Mouse (Mus musculus) limb, embryonic 11.5 days (tissue): ENCODE results near the gene Kirrel3. TPM values are rescaled to one million over a fixed set of nuclear protein-coding genes. Genes with fewer than 3 reads are reported as not detected.

ENCODE experiments used
- ATAC-seq: fragments of 200-750 bp; cut with Nextera tagmentation; 2 replicates; pipeline ENCODE4 v1.8.0; 2017; ENCODE audit warnings: low read depth; ENCODE audit not compliant: insufficient number of reproducible peaks, low FRiP score, low TSS enrichment
- DNase-seq: peaks from one replicate; pipeline ENCODE4 v3.0.0-alpha.2; 2015; ENCODE audit warnings: low spot score
- H3K27ac ChIP-seq: fragments of 300-500 bp; sonication (generic); replicated peaks from 2 replicates; pipeline ENCODE4 v1.5.1; 2014; ENCODE audit warnings: low read depth, mild to moderate bottlenecking, low read length
- H3K27me3 ChIP-seq: fragments of 300-500 bp; sonication (generic); 2 replicates; pipeline ENCODE4 v1.6.1; 2014; ENCODE audit warnings: mild to moderate bottlenecking, low read length, mixed read lengths; ENCODE audit not compliant: control insufficient read depth, insufficient read depth
- H3K36me3 ChIP-seq: fragments of 300-500 bp; sonication (generic); 2 replicates; pipeline ENCODE4 v1.6.1; 2014; ENCODE audit warnings: mild to moderate bottlenecking, low read length, moderate library complexity, mixed read lengths; ENCODE audit not compliant: control insufficient read depth, insufficient read depth
- H3K4me1 ChIP-seq: fragments of 300-500 bp; sonication (generic); 2 replicates; pipeline ENCODE4 v1.6.1; 2014; ENCODE audit warnings: low read length, mixed read lengths; ENCODE audit not compliant: control insufficient read depth, insufficient read depth
- H3K4me2 ChIP-seq: fragments of 300-500 bp; sonication (generic); 2 replicates; pipeline ENCODE4 v1.6.1; 2014; ENCODE audit warnings: low read depth, mild to moderate bottlenecking, moderate library complexity; ENCODE audit not compliant: severe bottlenecking
- H3K4me3 ChIP-seq: fragments of 300-500 bp; sonication (generic); 2 replicates; pipeline ENCODE4 v1.5.1; 2014; ENCODE audit warnings: low read depth, low read length
- H3K9ac ChIP-seq: fragments of 300-500 bp; sonication (generic); 2 replicates; pipeline ENCODE4 v1.6.1; 2014; ENCODE audit warnings: mild to moderate bottlenecking, low read length
- H3K9me3 ChIP-seq: fragments of 300-500 bp; sonication (generic); 2 replicates; pipeline ENCODE4 v1.6.1; 2016; ENCODE audit warnings: low read length; ENCODE audit not compliant: control insufficient read depth
- WGBS: fragments of 180-500 bp; shearing (Covaris S2); extraction: QIAGEN DNeasy Blood & Tissue Kit; methylation state at CpG from one replicate; pipeline ENCODE4 v1.1.7; 2014; 5-methylcytosine and 5-hydroxymethylcytosine counted together
- polyA plus RNA-seq: library from polyadenylated mRNA; unstranded; fragments of >200 nt; fragmentation: Nextera tagmentation; extraction: Ambion mirVana; gene quantifications from 2 replicates; pipeline ENCODE4 v1.2.1, GENCODE M21; 2014

Gene Kirrel3
- polyA plus RNA-seq, 1 experiment from 2014 or later: 2.6 TPM

- H3K4me3 ChIP-seq: no peak overlapping the region
- no peaks in the 10 kb centered on the region for H3K36me3 ChIP-seq
- no peaks in the 10 kb centered on the region; the same call in 1 of the 2 replicates for H3K4me1 ChIP-seq
- H3K9me3 ChIP-seq: no peaks in the 10 kb centered on the region
- 44% methylated on average over 1 of the region's 1 CpGs for WGBS
- no peak overlapping the region for H3K27ac ChIP-seq
- H3K27me3 ChIP-seq: no peaks in the 10 kb centered on the region
- no peak overlapping the region for H3K9ac ChIP-seq
- DNase-seq: no peak
- no peak overlapping the region for H3K4me2 ChIP-seq
- no peak for ATAC-seq
Measured at GRCm38 (mm10) chr9:34846440-34846839, 360.7 kb downstream of the Kirrel3 start.

- WGBS: 54% methylated on average over 5 of the region's 5 CpGs
- no peak for ATAC-seq
- DNase-seq: peak; percentile 51
Measured at GRCm38 (mm10) chr9:34847664-34848063, 362.0 kb downstream of the Kirrel3 start.

GRCm38 (mm10) chr9:34851136-34851535 lies 365.4 kb downstream of the Kirrel3 start:
- ATAC-seq (no peak), DNase-seq (no peak)
- Histone ChIP-seq H3K4me3 (no peak overlapping the region), H3K9me3 (no peaks in the 10 kb centered on the region), H3K9ac (no peak overlapping the region), H3K36me3 (no peaks in the 10 kb centered on the region), H3K27me3 (no peaks in the 10 kb centered on the region), H3K27ac (no peak overlapping the region), H3K4me1 (no peaks in the 10 kb centered on the region), H3K4me2 (no peak overlapping the region)
- 88% methylated on average over 4 of the region's 4 CpGs for WGBS

More at GRCm38 (mm10) chr9:34847664-34848063, 362.0 kb downstream of the Kirrel3 start:
- no peak overlapping the region for H3K4me2 ChIP-seq
- H3K9ac ChIP-seq: no peak overlapping the region
- H3K27ac ChIP-seq: no peak overlapping the region
- no peaks in the 10 kb centered on the region for H3K36me3 ChIP-seq
- no peaks in the 10 kb centered on the region for H3K27me3 ChIP-seq
- no peaks in the 10 kb centered on the region for H3K4me1 ChIP-seq
- H3K9me3 ChIP-seq: no peaks in the 10 kb centered on the region
- no peak overlapping the region for H3K4me3 ChIP-seq

GRCm38 (mm10) chr9:34857575-34857974 lies 371.9 kb downstream of the Kirrel3 start:
- DNase-seq (peak; percentile 51), ATAC-seq (no peak)
- Histone ChIP-seq H3K4me1 (no peaks in the 10 kb centered on the region), H3K4me3 (no peak overlapping the region), H3K9ac (no peak overlapping the region), H3K9me3 (no peaks in the 10 kb centered on the region), H3K27me3 (no peaks in the 10 kb centered on the region), H3K36me3 (no peaks in the 10 kb centered on the region), H3K27ac (no peak overlapping the region), H3K4me2 (no peak overlapping the region)
- WGBS: 60% methylated on average over 9 of the region's 9 CpGs

- no peak for DNase-seq
- no peak overlapping the region for H3K4me3 ChIP-seq
- WGBS: 90% methylated on average over 10 of the region's 10 CpGs
- no peaks in the 10 kb centered on the region for H3K36me3 ChIP-seq
- H3K27ac ChIP-seq: no peak overlapping the region
- no peaks in the 10 kb centered on the region for H3K4me1 ChIP-seq
- H3K9me3 ChIP-seq: no peaks in the 10 kb centered on the region
- H3K9ac ChIP-seq: no peak overlapping the region
- H3K4me2 ChIP-seq: no peak overlapping the region
- no peak for ATAC-seq
- no peaks in the 10 kb centered on the region for H3K27me3 ChIP-seq
Measured at GRCm38 (mm10) chr9:34858071-34858470, 372.4 kb downstream of the Kirrel3 start.

- Histone ChIP-seq H3K4me2 (no peak overlapping the region), H3K4me1 (no peaks in the 10 kb centered on the region), H3K36me3 (no peaks in the 10 kb centered on the region), H3K9me3 (no peaks in the 10 kb centered on the region), H3K9ac (no peak overlapping the region), H3K27ac (no peak overlapping the region), H3K4me3 (no peak overlapping the region), H3K27me3 (no peaks in the 10 kb centered on the region)
- DNase-seq (no peak), ATAC-seq (no peak)
- 20% methylated on average over 4 of the region's 4 CpGs for WGBS
Measured at GRCm38 (mm10) chr9:34860934-34861333, 375.2 kb downstream of the Kirrel3 start.

- Histone ChIP-seq H3K27ac (no peak overlapping the region), H3K9ac (no peak overlapping the region), H3K4me3 (no peak overlapping the region), H3K9me3 (no peaks in the 10 kb centered on the region), H3K4me2 (no peak overlapping the region), H3K36me3 (no peaks in the 10 kb centered on the region), H3K4me1 (no peaks in the 10 kb centered on the region), H3K27me3 (no peaks in the 10 kb centered on the region)
- DNase-seq: peak; percentile 68
- ATAC-seq: no peak
- WGBS: 41% methylated on average over 2 of the region's 2 CpGs
Measured at GRCm38 (mm10) chr9:34861775-34862174, 376.1 kb downstream of the Kirrel3 start.

GRCm38 (mm10) chr9:34865606-34866005 lies 379.9 kb downstream of the Kirrel3 start:
- H3K4me3 ChIP-seq: no peak overlapping the region
- DNase-seq (no peak), ATAC-seq (no peak)
- no peaks in the 10 kb centered on the region for H3K36me3 ChIP-seq
- H3K27ac ChIP-seq: no peak overlapping the region
- no peaks in the 10 kb centered on the region for H3K4me1 ChIP-seq
- H3K9ac ChIP-seq: no peak overlapping the region
- no peak overlapping the region for H3K4me2 ChIP-seq
- no peaks in the 10 kb centered on the region for H3K9me3 ChIP-seq
- no peaks in the 10 kb centered on the region for H3K27me3 ChIP-seq
- 91% methylated on average over 6 of the region's 6 CpGs for WGBS

GRCm38 (mm10) chr9:34871316-34871966 lies 385.7 kb downstream of the Kirrel3 start:
- Histone ChIP-seq H3K4me1 (no peaks in the 10 kb centered on the region; the same call in 1 of the 2 replicates), H3K27ac (no peak overlapping the region), H3K9ac (no peak overlapping the region), H3K36me3 (no peaks in the 10 kb centered on the region), H3K27me3 (no peaks in the 10 kb centered on the region), H3K4me3 (no peak overlapping the region), H3K4me2 (no peak overlapping the region), H3K9me3 (no peaks in the 10 kb centered on the region)
- DNase-seq (no peak), ATAC-seq (no peak)
- 73% methylated on average over 15 of the region's 15 CpGs for WGBS
